Mouse (Mus musculus): Measurements from ENCODE around the gene Atcay. TPM values are rescaled to one million over a fixed set of nuclear protein-coding genes. Genes with fewer than 3 reads are reported as not detected.

Gene Atcay
- total and polyA plus RNA-seq, 3 experiments = 0.19 to 0.33 TPM; not detected in 1

GRCm38 (mm10) chr10:81252424-81253419, 22.1 kb upstream of the Atcay start, which contains the start of gene Matk:
Gene Matk (plus strand): TSS chr10:81252935.
- Histone ChIP-seq H3K4me3 (ENCODE audit: control insufficient read depth in 1 of 2, insufficient read depth in 1 of 2, low read depth in 2 of 2, low read length in 2 of 2) (no peak within 1 kb of the TSS), H3K9me3 (replicated peaks; ENCODE audit: insufficient read depth, low read length) (no peaks in the 10 kb centered on the region), H3K27ac (ENCODE audit: control insufficient read depth, low read depth, low read length) (no peak within 1 kb of the TSS), H3K36me3 (ENCODE audit: control insufficient read depth in 1 of 2, insufficient read depth in 2 of 2, low read length in 2 of 2) (no peaks in the 10 kb centered on the region), H3K79me2 (ENCODE audit: control insufficient read depth, insufficient read depth, low read length, poor library complexity) (no peaks in the 10 kb centered on the region), H3K4me1 (ENCODE audit: control insufficient read depth in 1 of 2, insufficient read depth in 2 of 2, low read length in 2 of 2) (no peaks in the 10 kb centered on the region), H3K27me3 (ENCODE audit: control insufficient read depth in 1 of 2, insufficient read depth in 2 of 2, low read length in 2 of 2) (no peaks in the 10 kb centered on the region), H3K9ac (ENCODE audit: control insufficient read depth, low read depth, low read length, poor library complexity, severe bottlenecking) (no peak within 1 kb of the TSS)
- TF ChIP-seq JUND (IDR thresholded peaks at IDR 0.05; ENCODE audit: low read depth, low read length) (no peak), ETS1 (IDR thresholded peaks at IDR 0.05; ENCODE audit: low read depth, low read length) (no peak), RCOR1 (IDR thresholded peaks at IDR 0.05; ENCODE audit: low read depth, low read length) (no peak), KAT2A (conservative IDR thresholded peaks at IDR 0.05; ENCODE audit: low read depth, low read length) (no peak), USF2 (IDR thresholded peaks at IDR 0.05; ENCODE audit: borderline replicate concordance in 1 of 2, insufficient read depth in 1 of 2, low read depth in 1 of 2, low read length in 2 of 2) (no peak), MYC (IDR thresholded peaks at IDR 0.05; ENCODE audit: low read depth, low read length) (no peak), MEF2A (IDR thresholded peaks at IDR 0.05; ENCODE audit: extremely low read depth, insufficient replicate concordance, low read depth, low read length, poor library complexity, severe bottlenecking) (no peak), MAFK (IDR thresholded peaks at IDR 0.05; ENCODE audit: borderline replicate concordance, low read depth, low read length) (no peak), EP300 (IDR thresholded peaks at IDR 0.05; ENCODE audit: low read depth in 1 of 2, low read length in 2 of 2) (no peak), CHD1 (IDR thresholded peaks at IDR 0.05; ENCODE audit: low read depth, low read length) (no peak), MXI1 (IDR thresholded peaks at IDR 0.05; ENCODE audit: low read depth, low read length) (no peak), NRF1 (IDR thresholded peaks at IDR 0.05; ENCODE audit: insufficient read depth, low read depth, low read length, poor library complexity, severe bottlenecking) (no peak), TBP (IDR thresholded peaks at IDR 0.05; ENCODE audit: low read depth, low read length) (no peak), ZNF384 (IDR thresholded peaks at IDR 0.05; ENCODE audit: low read depth, low read length) (no peak), GABPA (IDR thresholded peaks at IDR 0.05; ENCODE audit: low read depth, low read length) (no peak), POLR2AphosphoS5 (IDR thresholded peaks at IDR 0.05; ENCODE audit: borderline replicate concordance, low read depth, low read length) (no peak), NELFE (IDR thresholded peaks at IDR 0.05; ENCODE audit: low read depth, low read length) (no peak)
- no peak for DNase-seq (ENCODE audit: low read depth, low spot score)

GRCm38 (mm10) chr10:81249442-81249841, 18.8 kb upstream of the Atcay start:
- H3K36me3 ChIP-seq (ENCODE audit: control insufficient read depth in 1 of 2, insufficient read depth in 2 of 2, low read length in 2 of 2) = peaks cover 0 to 2% of the 10 kb centered on the region in 2 experiments; a peak in 1 of 4 replicates
- H3K27me3 ChIP-seq (ENCODE audit: control insufficient read depth in 1 of 2, insufficient read depth in 2 of 2, low read length in 2 of 2) = no peaks in the 10 kb centered on the region
- H3K27ac ChIP-seq (ENCODE audit: control insufficient read depth, low read depth, low read length) = no peak overlapping the region
- H3K4me1 ChIP-seq (ENCODE audit: control insufficient read depth in 1 of 2, insufficient read depth in 2 of 2, low read length in 2 of 2) = peaks cover 0 to 7% of the 10 kb centered on the region in 2 experiments; a peak in 2 of 4 replicates
- TF ChIP-seq RCOR1 (IDR thresholded peaks at IDR 0.05; ENCODE audit: low read depth, low read length) (no peak), POLR2AphosphoS5 (IDR thresholded peaks at IDR 0.05; ENCODE audit: borderline replicate concordance, low read depth, low read length) (no peak), ZMIZ1 (IDR thresholded peaks at IDR 0.05; ENCODE audit: low read depth, low read length) (no peak), HCFC1 (IDR thresholded peaks at IDR 0.05; ENCODE audit: low read depth, low read length) (no peak), MAX (IDR thresholded peaks at IDR 0.05; ENCODE audit: low read length) (no peak), EP300 (IDR thresholded peaks at IDR 0.05; ENCODE audit: low read depth in 1 of 2, low read length in 2 of 2) (no peak), JUND (IDR thresholded peaks at IDR 0.05; ENCODE audit: low read depth, low read length) (no peak), GABPA (IDR thresholded peaks at IDR 0.05; ENCODE audit: low read depth, low read length) (no peak), TBP (IDR thresholded peaks at IDR 0.05; ENCODE audit: low read depth, low read length) (no peak), ZC3H11A (IDR thresholded peaks at IDR 0.05; ENCODE audit: low read depth, low read length) (no peak), MXI1 (IDR thresholded peaks at IDR 0.05; ENCODE audit: low read depth, low read length) (no peak), UBTF (IDR thresholded peaks at IDR 0.05; ENCODE audit: borderline replicate concordance, insufficient read depth, low read depth, low read length) (no peak), MEF2A (IDR thresholded peaks at IDR 0.05; ENCODE audit: extremely low read depth, insufficient replicate concordance, low read depth, low read length, poor library complexity, severe bottlenecking) (no peak), TAL1 (IDR thresholded peaks at IDR 0.05; ENCODE audit: low read length) (no peak), CHD1 (IDR thresholded peaks at IDR 0.05; ENCODE audit: low read depth, low read length) (no peak), USF2 (IDR thresholded peaks at IDR 0.05; ENCODE audit: borderline replicate concordance in 1 of 2, insufficient read depth in 1 of 2, low read depth in 1 of 2, low read length in 2 of 2) (no peak), BHLHE40 (IDR thresholded peaks at IDR 0.05; ENCODE audit: borderline replicate concordance, low read depth, low read length) (no peak)
- DNase-seq (ENCODE audit: low read depth, low spot score) = no peak
- H3K4me3 ChIP-seq (ENCODE audit: control insufficient read depth in 1 of 2, insufficient read depth in 1 of 2, low read depth in 2 of 2, low read length in 2 of 2) = no peak overlapping the region
- H3K79me2 ChIP-seq (ENCODE audit: control insufficient read depth, insufficient read depth, low read length, poor library complexity) = no peaks in the 10 kb centered on the region
- no peak overlapping the region for H3K9ac ChIP-seq (ENCODE audit: control insufficient read depth, low read depth, low read length, poor library complexity, severe bottlenecking)
- no peaks in the 10 kb centered on the region for H3K9me3 ChIP-seq (replicated peaks; ENCODE audit: insufficient read depth, low read length)

Measured in MEL (cell line).